37 mouse cellular contexts compared by ENCODE assay signal in genomic region chr5:110330508-110330907, GRCm38 (mm10). TPM values are rescaled to one million over a fixed set of nuclear protein-coding genes. Genes with fewer than 3 reads are reported as not detected.
DNase-seq lines count a peak whose midpoint lies in the region; ATAC-seq and TF ChIP-seq lines count a peak whose summit lies in the region.
"Had no signal": no experiment of that assay in that cellular context is flagged by ENCODE, and none has a peak within 500 bp of the region (broad histone marks: within the 10 kb centered on the region; RNA-seq: fewer than 3 reads in every experiment).

No protein-coding gene starts in this region.

- no peak overlapping the region for H3K9ac ChIP-seq in kidney, postnatal 0 days (ENCODE audit: low read depth, low read length)
- no peak overlapping the region for H3K9ac ChIP-seq in kidney, embryonic 14.5 days (ENCODE audit: low read depth, low read length)
- H3K9ac ChIP-seq: embryonic facial prominence, embryonic 13.5 days; forebrain, embryonic 15.5 days; heart, embryonic 12.5 days; hindbrain, embryonic 15.5 days; limb, embryonic 15.5 days; liver, embryonic 14.5 days; lung, embryonic 15.5 days; midbrain, embryonic 12.5 days had no signal

- H3K4me3 ChIP-seq in kidney, postnatal 0 days (replicated peaks; ENCODE audit: low read depth, low read length), result no peak overlapping the region
- H3K4me3 ChIP-seq in kidney, embryonic 14.5 days (ENCODE audit: low read length), result no peak overlapping the region
- H3K4me3 ChIP-seq: embryonic facial prominence, embryonic 13.5 days; forebrain, embryonic 10.5 days; forebrain, embryonic 15.5 days; heart, adult 2 months; heart, embryonic 12.5 days; hindbrain, embryonic 10.5 days; hindbrain, embryonic 15.5 days; limb, embryonic 10.5 days; limb, embryonic 15.5 days; lung, embryonic 15.5 days; megakaryocyte, embryonic 14.5 days; midbrain, embryonic 12.5 days had no signal

- peak; percentile 21 for DNase-seq in kidney, postnatal 0 days (ENCODE audit: low spot score)
- peak; percentile 15 to 48 for DNase-seq in kidney, postnatal 25 days
- no peak for DNase-seq in left cerebral cortex, postnatal 14 days (ENCODE audit: low spot score in 2 of 2)
- DNase-seq: adrenal gland, postnatal 10 days; cerebellum, adult 11 months; cerebellum, adult 9-10 months; gastrocnemius, postnatal 25 days; heart, adult 2 months; layer of hippocampus, postnatal 36 days; retina, postnatal 1 day; right cerebral cortex, postnatal 14 days had no signal

- H3K27ac ChIP-seq in kidney, postnatal 0 days, result no peak overlapping the region
- no peak overlapping the region for H3K27ac ChIP-seq in kidney, embryonic 14.5 days (ENCODE audit: low read depth, low read length)
- H3K27ac ChIP-seq: embryonic facial prominence, embryonic 13.5 days; forebrain, embryonic 10.5 days; forebrain, embryonic 15.5 days; heart, adult 2 months; hindbrain, embryonic 10.5 days; hindbrain, embryonic 15.5 days; limb, embryonic 10.5 days; limb, embryonic 15.5 days; liver, embryonic 14.5 days; lung, embryonic 15.5 days; midbrain, embryonic 12.5 days had no signal

- H3K4me2 ChIP-seq in kidney, postnatal 0 days (ENCODE audit: low read length), result no peak overlapping the region
- H3K4me2 ChIP-seq in kidney, embryonic 14.5 days (replicated peaks; ENCODE audit: low read depth, low read length), result no peak overlapping the region
- H3K4me2 ChIP-seq: embryonic facial prominence, embryonic 13.5 days; forebrain, embryonic 15.5 days; heart, embryonic 12.5 days; hindbrain, embryonic 15.5 days; limb, embryonic 15.5 days; lung, embryonic 15.5 days; midbrain, embryonic 12.5 days had no signal

- intact Hi-C loops in left cerebral cortex, postnatal 14 days (cut with DNase I), result no loop called here

- H3K4me1 ChIP-seq in kidney, postnatal 0 days (replicated peaks; ENCODE audit: insufficient read depth, low read length), result no peaks in the 10 kb centered on the region
- no peaks in the 10 kb centered on the region for H3K4me1 ChIP-seq in kidney, embryonic 14.5 days (ENCODE audit: control insufficient read depth, insufficient read depth, low read length)
- H3K4me1 ChIP-seq: embryonic facial prominence, embryonic 13.5 days; forebrain, embryonic 10.5 days; forebrain, embryonic 15.5 days; heart, embryonic 12.5 days; hindbrain, embryonic 10.5 days; hindbrain, embryonic 15.5 days; limb, embryonic 10.5 days; limb, embryonic 15.5 days; lung, embryonic 15.5 days; megakaryocyte, embryonic 14.5 days; midbrain, embryonic 12.5 days had no signal

- peaks cover 31% of the 10 kb centered on the region for H3K36me3 ChIP-seq in kidney, postnatal 0 days (ENCODE audit: insufficient read depth, low read length)
- H3K36me3 ChIP-seq in kidney, embryonic 14.5 days (ENCODE audit: control insufficient read depth, insufficient read depth, low read length), result peaks cover 76% of the 10 kb centered on the region

- WGBS in kidney, postnatal 0 days, result 66% methylated on average over 3 of the region's 3 CpGs
- 79% methylated on average over 3 of the region's 3 CpGs for WGBS in kidney, embryonic 14.5 days

- no peak for ATAC-seq in kidney, postnatal 0 days (replicated peaks; ENCODE audit: low FRiP score, low read depth)
- no peak for ATAC-seq in kidney, embryonic 14.5 days (ENCODE audit: low FRiP score, low TSS enrichment)
- peak; percentile 62 for ATAC-seq in granulocyte monocyte progenitor cell, adult 5-6 weeks (replicated peaks; ENCODE audit: poor library complexity, severe bottlenecking)
- ATAC-seq in monocyte, adult 5-6 weeks (replicated peaks; ENCODE audit: insufficient number of reproducible peaks, low FRiP score, low TSS enrichment, poor library complexity, severe bottlenecking), result no peak
- ATAC-seq: forebrain, embryonic 15.5 days; inflammation-experienced regulatory T-cells, adult 6 months; Patski had no signal

- TF ChIP-seq CTCF in kidney, postnatal 0 days (IDR thresholded peaks at IDR 0.05; ENCODE audit: low read depth), result no peak

- H3K27me3 ChIP-seq in kidney, postnatal 0 days (ENCODE audit: insufficient read depth, low read length), result no peaks in the 10 kb centered on the region
- no peaks in the 10 kb centered on the region for H3K27me3 ChIP-seq in kidney, embryonic 14.5 days (ENCODE audit: control insufficient read depth, insufficient read depth, low read length)
- H3K27me3 ChIP-seq: CH12.LX; embryonic facial prominence, embryonic 13.5 days; forebrain, embryonic 15.5 days; heart, embryonic 12.5 days; hindbrain, embryonic 15.5 days; limb, embryonic 15.5 days; lung, embryonic 15.5 days; megakaryocyte, embryonic 14.5 days; midbrain, embryonic 12.5 days; Patski had no signal

- H3K9me3 ChIP-seq in kidney, postnatal 0 days (replicated peaks; ENCODE audit: low read length), result no peaks in the 10 kb centered on the region
- H3K9me3 ChIP-seq in kidney, embryonic 14.5 days (ENCODE audit: control insufficient read depth, low read length), result no peaks in the 10 kb centered on the region
- H3K9me3 ChIP-seq: embryonic facial prominence, embryonic 13.5 days; forebrain, embryonic 10.5 days; forebrain, embryonic 15.5 days; heart, embryonic 12.5 days; hindbrain, embryonic 10.5 days; hindbrain, embryonic 15.5 days; limb, embryonic 10.5 days; limb, embryonic 15.5 days; lung, embryonic 15.5 days; megakaryocyte, embryonic 14.5 days; midbrain, embryonic 12.5 days had no signal

RNA-seq across cellular contexts. Expression of gene P2rx2, which starts 12.5 kb away (rescaled TPM):
- polyA plus RNA-seq in kidney, postnatal 0 days (2015; fragmentation: Nextera tagmentation; extraction: Ambion mirVana), result 0.57 and 0.64 TPM in 2 replicates
- polyA plus RNA-seq in kidney, embryonic 14.5 days (2014; fragmentation: Nextera tagmentation; extraction: Ambion mirVana), result 0.89 and 0.95 TPM in 2 replicates
- not detected in 2 replicates for total RNA-seq in granulocyte monocyte progenitor cell, adult 5-6 weeks (2014; fragmentation: Nextera tagmentation)
- not detected in 2 replicates for total RNA-seq in granulocyte monocyte progenitor cell, adult 5-6 weeks (2017)
- under 1 TPM; 0.37 to 0.38 TPM for total RNA-seq in left cerebral cortex, postnatal 14 days (2021)
- total RNA-seq in monocyte, adult 5-6 weeks (2017), result not detected in 3 replicates
- total RNA-seq: CH12.LX; gastrocnemius, adult 18-20 months; gastrocnemius, postnatal 25 days; heart, adult 2 months had no signal
- polyA plus RNA-seq: heart, embryonic 12.5 days; heart, postnatal 0 days; inflammation-experienced regulatory T-cells, adult 6 months had no signal

RNA-seq across cellular contexts. Expression of gene Lrcol1, which starts 14.0 kb away (rescaled TPM):
- not detected in 2 replicates for polyA plus RNA-seq in kidney, postnatal 0 days (2015; fragmentation: Nextera tagmentation; extraction: Ambion mirVana)
- polyA plus RNA-seq in kidney, embryonic 14.5 days (2014; fragmentation: Nextera tagmentation; extraction: Ambion mirVana), result not detected in 2 replicates
- not detected in 2 replicates for total RNA-seq in granulocyte monocyte progenitor cell, adult 5-6 weeks (2014; fragmentation: Nextera tagmentation)
- total RNA-seq in granulocyte monocyte progenitor cell, adult 5-6 weeks (2017), result not detected in 2 replicates
- total RNA-seq in left cerebral cortex, postnatal 14 days (2021), result not detected
- not detected in 3 replicates for total RNA-seq in monocyte, adult 5-6 weeks (2017)
- total RNA-seq: adrenal gland, postnatal 10 days; CH12.LX; gastrocnemius, adult 18-20 months; gastrocnemius, postnatal 25 days; heart, adult 2 months; layer of hippocampus, postnatal 36 days had no signal
- polyA plus RNA-seq: C2C12; embryonic facial prominence, embryonic 13.5 days; forebrain, embryonic 10.5 days; forebrain, embryonic 15.5 days; frontal cortex, adult 2 months; heart, adult 2 months; heart, embryonic 12.5 days; heart, postnatal 0 days; hindbrain, embryonic 10.5 days; hindbrain, embryonic 15.5 days; large intestine, adult 2 months; limb, embryonic 10.5 days; limb, embryonic 15.5 days; liver, embryonic 14.5 days; midbrain, embryonic 12.5 days; neural tube, embryonic 14.5 days; Patski; small intestine, adult 2 months; stomach, embryonic 14.5 days had no signal

RNA-seq across cellular contexts. Expression of gene Pole, which starts 44.4 kb away (rescaled TPM):
- 11.1 and 13.7 TPM in 2 replicates for polyA plus RNA-seq in kidney, postnatal 0 days (2015; fragmentation: Nextera tagmentation; extraction: Ambion mirVana)
- 35.1 and 40.0 TPM in 2 replicates for polyA plus RNA-seq in kidney, embryonic 14.5 days (2014; fragmentation: Nextera tagmentation; extraction: Ambion mirVana)
- total RNA-seq in granulocyte monocyte progenitor cell, adult 5-6 weeks (2014; fragmentation: Nextera tagmentation), result 92.1 and 96.7 TPM in 2 replicates
- total RNA-seq in granulocyte monocyte progenitor cell, adult 5-6 weeks (2017), result 46.4 and 48.5 TPM in 2 replicates
- total RNA-seq in left cerebral cortex, postnatal 14 days (2021), result 1 to 10 TPM; 1.3 to 2.5 TPM
- 2.1 to 5.1 TPM (median 4.1 TPM) in 3 replicates for total RNA-seq in monocyte, adult 5-6 weeks (2017)

RNA-seq across cellular contexts. Expression of gene Pxmp2, which starts 44.5 kb away (rescaled TPM):
- 54.0 and 57.6 TPM in 2 replicates for polyA plus RNA-seq in kidney, postnatal 0 days (2015; fragmentation: Nextera tagmentation; extraction: Ambion mirVana)
- 14.1 and 16.4 TPM in 2 replicates for polyA plus RNA-seq in kidney, embryonic 14.5 days (2014; fragmentation: Nextera tagmentation; extraction: Ambion mirVana)
- 9.7 TPM in 1 of 2 replicates, not detected in the other for total RNA-seq in granulocyte monocyte progenitor cell, adult 5-6 weeks (2014; fragmentation: Nextera tagmentation)
- 4.3 and 6.3 TPM in 2 replicates for total RNA-seq in granulocyte monocyte progenitor cell, adult 5-6 weeks (2017)
- total RNA-seq in left cerebral cortex, postnatal 14 days (2021), result 1 to 10 TPM; 4.7 to 6.2 TPM
- 0.53 to 9.9 TPM (median 2.7 TPM) in 3 replicates for total RNA-seq in monocyte, adult 5-6 weeks (2017)

Comparison
In these comparisons a context has a peak if more than half of its experiments do, and no peak if none do; other contexts are left out.
1. DNase-seq: peak in kidney, postnatal 0 days (single experiment) and kidney, postnatal 25 days (2 of 2); none in left cerebral cortex, postnatal 14 days (0 of 2).